Mouse (Mus musculus): ENCODE data around the gene Glis3. TPM values are rescaled to one million over a fixed set of nuclear protein-coding genes. Genes with fewer than 3 reads are reported as not detected.

The Glis3 gene
- total RNA-seq, 2 experiments from 2014 or later: 0.61 to 1.2 TPM

DNA sequence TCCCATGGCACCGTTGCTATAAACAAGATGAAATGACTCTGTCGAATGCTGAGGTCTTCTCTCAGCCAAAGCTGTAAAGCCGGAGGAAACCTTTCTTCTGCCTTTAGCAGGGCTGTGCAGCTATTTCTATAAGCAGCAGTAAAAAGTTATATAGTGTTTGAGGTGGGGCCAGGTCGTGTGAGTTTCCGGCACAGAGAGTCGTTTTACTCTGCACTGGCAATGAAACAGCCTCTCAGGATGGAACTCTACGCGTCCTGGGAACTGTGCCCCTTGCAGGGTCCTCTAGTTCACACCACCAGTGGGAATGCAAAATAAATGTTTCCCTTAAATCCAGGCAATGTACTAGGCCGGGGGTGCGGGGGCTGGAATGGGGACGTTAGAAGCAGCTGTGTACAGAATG, 167.4 kb downstream of the Glis3 start:
- H3K27ac ChIP-seq: no peak overlapping the region
- DNase-seq: no peak
- no peak for TF ChIP-seq CTCF (IDR thresholded peaks at IDR 0.05)
- intact Hi-C loops (cut with DNase I): no loop called here
- no peak overlapping the region for H3K4me3 ChIP-seq

DNA sequence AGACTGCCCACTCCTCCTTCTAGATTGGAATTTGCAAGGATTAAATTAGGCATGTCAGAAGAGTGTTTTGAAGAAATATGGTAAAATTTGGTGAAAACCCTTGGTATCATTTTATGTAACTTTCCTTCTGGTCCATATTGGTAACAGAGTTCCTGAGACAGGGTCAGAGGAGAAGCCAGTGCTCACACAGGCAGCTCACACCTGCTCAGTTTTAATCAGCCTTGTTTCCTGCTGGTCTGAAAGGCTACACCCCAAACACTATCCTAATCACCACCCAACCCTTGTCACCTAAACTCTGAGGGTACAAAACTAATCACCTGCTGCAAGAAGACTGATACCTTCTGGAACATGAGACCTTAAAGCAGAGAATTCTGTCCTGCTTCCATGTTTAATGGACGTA, 168.0 kb downstream of the Glis3 start:
- TF ChIP-seq CTCF (IDR thresholded peaks at IDR 0.05): no peak
- no peak for DNase-seq
- Histone ChIP-seq H3K4me3 (no peak overlapping the region), H3K27ac (no peak overlapping the region)
- intact Hi-C loops (cut with DNase I): no loop called here

DNA sequence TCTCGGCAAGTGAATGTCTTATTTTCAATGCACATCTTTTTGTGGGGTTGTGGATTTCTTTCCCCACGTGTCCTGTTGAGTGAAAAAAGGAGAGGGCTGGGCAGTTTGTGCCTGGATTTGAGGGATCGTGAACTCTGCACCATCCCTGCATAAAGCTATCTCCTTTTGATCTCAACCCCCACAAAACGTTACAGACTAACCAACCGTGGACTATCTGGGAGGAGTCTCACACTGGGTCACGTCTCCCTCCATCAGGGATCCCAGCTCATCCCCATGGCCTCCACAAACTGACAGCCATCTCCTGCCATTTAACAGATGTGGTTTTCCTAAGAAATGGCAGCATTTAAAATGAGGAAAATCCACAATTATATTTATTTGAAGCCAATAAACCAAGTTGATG, 174.5 kb downstream of the Glis3 start:
- intact Hi-C loops (cut with DNase I): no loop called here
- H3K27ac ChIP-seq: no peak overlapping the region
- no peak overlapping the region for H3K4me3 ChIP-seq
- no peak for DNase-seq
- TF ChIP-seq CTCF (IDR thresholded peaks at IDR 0.05): no peak

DNA sequence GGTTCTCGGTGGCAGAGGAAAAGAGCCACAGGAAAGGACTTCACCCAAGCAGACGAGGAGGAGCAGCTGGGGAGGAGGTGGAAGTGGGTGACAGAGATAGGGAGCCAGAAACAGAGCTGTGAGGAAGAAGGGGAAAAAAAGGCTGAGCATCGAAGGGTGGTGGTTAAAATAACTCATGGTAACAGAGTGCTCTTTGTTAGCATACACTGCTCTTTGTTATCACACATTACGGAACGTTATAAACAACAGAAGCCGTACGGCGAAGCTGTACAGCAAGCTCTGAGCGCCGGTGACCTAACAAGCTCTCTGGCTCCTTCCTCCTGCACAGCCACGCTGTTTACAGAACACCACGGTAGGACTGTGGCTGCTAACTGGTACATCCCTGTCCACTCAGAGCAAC, 176.9 kb downstream of the Glis3 start:
- no peak for DNase-seq
- Histone ChIP-seq H3K27ac (no peak overlapping the region), H3K4me3 (no peak overlapping the region)
- intact Hi-C loops (cut with DNase I): no loop called here
- no peak for TF ChIP-seq CTCF (IDR thresholded peaks at IDR 0.05)

DNA sequence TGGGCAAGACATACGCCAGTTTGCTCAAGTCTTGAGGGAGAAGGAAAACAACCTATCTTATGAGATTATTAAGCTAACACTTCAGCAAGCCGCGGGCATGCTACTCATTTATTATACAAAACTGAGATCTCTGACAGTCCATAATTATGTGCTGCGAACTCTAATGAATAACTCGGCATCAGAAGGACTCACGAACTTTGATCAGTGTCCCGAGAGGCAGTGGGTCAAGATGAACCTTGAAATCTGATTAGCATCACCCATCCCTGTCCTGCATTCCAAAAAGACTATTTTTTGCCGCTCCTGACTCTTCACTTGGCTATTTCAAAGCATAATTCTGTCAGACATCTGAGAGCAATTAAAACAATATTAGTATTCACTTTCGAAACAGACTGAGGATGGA, 178.9 kb downstream of the Glis3 start:
- intact Hi-C loops (cut with DNase I): no loop called here
- no peak for DNase-seq
- Histone ChIP-seq H3K27ac (no peak overlapping the region), H3K4me3 (no peak overlapping the region)
- TF ChIP-seq CTCF (IDR thresholded peaks at IDR 0.05): no peak

DNA sequence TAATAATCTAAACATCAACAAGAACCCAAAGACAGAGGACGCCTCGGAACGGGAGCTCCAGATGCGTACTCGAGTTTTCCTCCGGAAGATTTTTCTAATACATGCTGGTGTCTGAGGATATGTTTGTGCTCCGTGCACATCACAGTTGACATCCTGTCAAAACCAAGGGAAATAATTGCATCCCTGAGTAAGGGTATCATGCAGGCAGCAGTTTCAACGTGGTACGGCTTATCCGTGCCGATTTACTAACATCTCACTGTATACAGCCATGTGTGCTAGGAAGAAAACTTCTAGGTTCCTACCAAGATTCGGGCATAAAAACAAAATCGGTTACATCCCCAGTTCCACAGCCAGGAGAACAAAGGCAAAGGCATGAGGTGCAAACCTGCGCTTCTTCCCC, 179.4 kb downstream of the Glis3 start:
- no peak overlapping the region for H3K4me3 ChIP-seq
- no peak overlapping the region for H3K27ac ChIP-seq
- TF ChIP-seq CTCF (IDR thresholded peaks at IDR 0.05): no peak
- DNase-seq: no peak
- intact Hi-C loops (cut with DNase I): no loop called here

DNA sequence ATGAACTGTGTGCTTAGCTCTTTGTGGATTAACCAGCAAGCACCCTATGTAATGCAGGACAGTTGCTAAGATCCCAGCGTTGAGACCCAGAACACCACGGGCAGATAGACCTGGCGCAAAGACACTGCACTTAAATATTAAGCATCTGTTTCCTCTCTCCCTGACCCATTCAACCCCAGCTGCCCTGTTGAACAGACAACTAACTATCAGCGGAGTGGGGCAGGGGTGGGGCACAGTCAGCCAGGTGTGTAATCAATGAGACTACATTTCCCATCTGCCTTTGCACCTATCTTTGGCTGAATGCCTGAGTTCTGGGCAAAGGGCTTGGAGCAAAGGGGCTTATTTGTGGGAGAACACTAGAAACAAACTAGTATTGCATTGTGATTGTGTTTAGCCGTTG, 180.1 kb downstream of the Glis3 start:
- TF ChIP-seq CTCF (IDR thresholded peaks at IDR 0.05): no peak
- intact Hi-C loops (cut with DNase I): no loop called here
- DNase-seq: no peak
- H3K27ac ChIP-seq: no peak overlapping the region
- H3K4me3 ChIP-seq: no peak overlapping the region

DNA sequence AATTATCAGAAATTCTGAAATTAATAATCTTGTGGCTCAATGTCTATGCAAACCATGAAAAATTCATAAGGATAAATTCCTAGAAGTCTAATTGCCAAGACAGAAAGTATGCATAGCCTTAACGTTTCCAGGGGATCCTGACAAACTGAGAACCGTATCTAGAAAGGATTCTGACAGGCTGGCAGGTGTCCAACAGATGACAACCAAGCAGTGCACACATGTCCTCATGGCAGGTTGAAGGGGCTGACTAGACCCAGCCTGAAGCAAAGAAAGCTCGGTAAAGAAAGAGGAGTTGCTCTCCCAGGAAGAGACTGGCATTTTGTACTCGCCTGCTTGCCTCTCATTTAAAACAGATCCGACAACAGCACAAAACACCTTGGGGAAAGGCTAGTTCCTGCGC, 184.0 kb downstream of the Glis3 start:
- no peak for TF ChIP-seq CTCF (IDR thresholded peaks at IDR 0.05)
- Histone ChIP-seq H3K27ac (no peak overlapping the region), H3K4me3 (no peak overlapping the region)
- intact Hi-C loops (cut with DNase I): no loop called here
- no peak for DNase-seq

DNA sequence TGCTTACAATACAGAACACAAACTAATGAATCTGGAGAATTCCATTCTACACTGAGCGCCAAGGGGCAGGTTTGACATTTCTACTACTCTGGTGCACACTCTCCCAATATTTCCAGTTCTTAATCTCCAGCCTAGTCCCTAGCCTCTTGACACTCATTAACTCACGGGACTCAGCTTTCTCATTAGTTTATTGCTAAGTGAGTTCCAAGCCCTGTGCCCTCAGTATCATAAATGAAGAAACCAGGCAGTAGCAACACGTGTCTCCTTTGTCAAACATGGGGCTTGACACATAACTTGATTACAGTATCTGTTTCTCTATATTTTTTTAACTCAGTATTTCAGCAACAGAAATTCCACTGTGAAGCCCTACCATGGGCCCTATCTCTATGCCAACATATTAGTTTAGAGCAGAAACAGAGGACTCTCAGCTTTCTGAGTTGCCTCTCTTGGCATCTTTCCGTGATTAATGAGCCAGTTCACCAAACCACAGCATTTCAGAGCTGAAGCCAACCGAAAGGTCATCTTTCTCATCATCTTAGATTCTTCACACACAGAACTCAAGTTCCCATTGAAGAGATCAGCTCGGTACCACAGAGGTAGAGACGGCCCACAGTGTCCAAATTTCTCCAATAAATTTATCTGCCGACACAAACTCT, 186.1 kb downstream of the Glis3 start:
- intact Hi-C loops (cut with DNase I): no loop called here
- H3K4me3 ChIP-seq: no peak overlapping the region
- no peak overlapping the region for H3K27ac ChIP-seq
- TF ChIP-seq CTCF (IDR thresholded peaks at IDR 0.05): no peak
- DNase-seq: no peak

DNA sequence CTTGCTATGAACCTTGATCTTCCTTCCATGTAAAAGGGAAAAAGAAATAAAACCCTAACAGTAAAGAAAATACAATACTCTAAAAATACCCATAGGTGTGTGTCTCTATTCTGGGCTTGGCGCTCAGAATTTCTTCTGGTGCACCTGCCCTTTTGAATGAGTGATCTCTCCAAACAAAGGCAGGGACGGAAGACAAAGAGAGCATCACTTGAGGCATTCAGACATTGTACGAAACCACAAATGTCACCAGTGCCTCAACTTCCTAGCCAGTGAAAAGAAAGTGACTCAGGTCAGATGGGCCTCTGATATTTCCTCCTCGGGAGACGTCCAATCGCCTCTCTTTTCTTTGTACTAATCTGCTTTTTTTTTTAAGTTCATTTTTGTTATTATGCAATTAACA, 201.8 kb downstream of the Glis3 start:
- no peak for TF ChIP-seq CTCF (IDR thresholded peaks at IDR 0.05)
- intact Hi-C loops (cut with DNase I): loop anchor here (5.0 kb wide), 1 partner anchor 1021 kb away; no protein-coding TSS in a partner anchor

DNA sequence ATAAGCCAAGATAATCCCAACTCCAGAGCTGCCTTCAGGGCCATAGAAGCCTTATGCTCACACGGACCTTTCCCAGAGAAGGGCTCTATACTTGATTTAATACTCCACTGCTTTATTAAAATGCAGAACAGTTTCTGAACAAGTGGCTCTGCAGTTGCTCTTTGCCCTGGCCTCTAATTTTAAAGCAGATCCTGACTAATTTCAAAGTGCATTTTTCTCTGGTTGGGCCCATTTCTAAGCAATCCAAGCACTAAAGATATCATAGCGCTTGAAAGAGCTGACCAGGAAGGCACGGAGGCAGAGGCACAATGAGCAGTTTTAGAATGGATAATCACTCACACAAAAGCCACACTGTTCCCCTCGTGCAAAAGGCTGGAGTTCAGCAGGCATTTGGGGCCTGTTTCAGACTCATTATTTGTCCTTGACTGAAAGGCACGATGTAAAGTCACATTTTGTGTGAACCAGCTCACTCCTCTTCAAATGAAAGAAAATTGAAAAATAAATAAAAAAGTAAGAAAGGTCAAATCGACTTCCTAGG, 202.5 kb downstream of the Glis3 start:
- no peak overlapping the region for H3K4me3 ChIP-seq
- intact Hi-C loops (cut with DNase I): loop anchor here (5.0 kb wide), 1 partner anchor 1020 kb away; no protein-coding TSS in a partner anchor
- no peak for TF ChIP-seq CTCF (IDR thresholded peaks at IDR 0.05)
- DNase-seq: no peak
- H3K27ac ChIP-seq: no peak overlapping the region

More for the DNA sequence above, 201.8 kb downstream of the Glis3 start:
- no peak for DNase-seq
- Histone ChIP-seq H3K27ac (no peak overlapping the region), H3K4me3 (no peak overlapping the region)

DNA sequence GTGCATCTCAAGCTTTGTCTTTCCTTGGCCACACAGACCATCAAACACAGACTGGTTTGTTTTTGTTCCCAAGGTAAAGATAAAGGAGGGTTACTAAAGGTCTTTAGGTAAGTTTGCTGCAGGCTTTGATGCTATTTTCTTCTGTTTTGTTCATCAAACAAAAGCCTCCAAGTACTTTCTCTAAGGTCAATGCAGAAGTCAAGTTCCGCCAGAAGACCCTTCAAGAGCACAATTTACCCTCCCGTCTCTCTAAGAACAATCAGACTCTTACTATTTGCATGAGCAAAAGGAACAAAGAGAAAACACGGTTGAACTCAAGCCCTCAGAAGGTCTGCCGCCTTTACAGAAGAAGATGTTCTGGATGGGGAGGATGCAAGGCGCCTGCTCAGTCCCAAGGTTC, 206.3 kb downstream of the Glis3 start:
- no peak for TF ChIP-seq CTCF (IDR thresholded peaks at IDR 0.05)
- Histone ChIP-seq H3K4me3 (no peak overlapping the region), H3K27ac (no peak overlapping the region)
- DNase-seq: no peak
- intact Hi-C loops (cut with DNase I): no loop called here

DNA sequence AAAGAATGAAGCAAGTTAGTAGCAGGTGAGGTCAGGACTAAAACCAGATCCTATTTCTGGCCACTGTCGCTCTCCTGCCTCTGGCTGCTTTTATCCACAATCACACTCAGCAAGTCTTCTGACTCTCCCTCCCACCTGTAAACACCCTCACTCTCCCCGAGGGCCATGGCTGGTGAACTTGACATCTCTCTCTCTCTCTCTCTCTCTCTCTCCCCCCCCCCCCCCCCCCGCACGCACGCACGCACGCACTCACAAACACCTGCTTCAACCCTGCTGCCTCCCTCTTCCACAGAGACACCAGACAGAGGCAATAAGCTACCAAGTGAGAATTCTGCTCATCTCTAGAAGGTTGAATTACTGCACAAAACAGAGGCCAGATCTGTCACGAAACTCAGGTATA, 208.7 kb downstream of the Glis3 start:
- intact Hi-C loops (cut with DNase I): no loop called here

DNA sequence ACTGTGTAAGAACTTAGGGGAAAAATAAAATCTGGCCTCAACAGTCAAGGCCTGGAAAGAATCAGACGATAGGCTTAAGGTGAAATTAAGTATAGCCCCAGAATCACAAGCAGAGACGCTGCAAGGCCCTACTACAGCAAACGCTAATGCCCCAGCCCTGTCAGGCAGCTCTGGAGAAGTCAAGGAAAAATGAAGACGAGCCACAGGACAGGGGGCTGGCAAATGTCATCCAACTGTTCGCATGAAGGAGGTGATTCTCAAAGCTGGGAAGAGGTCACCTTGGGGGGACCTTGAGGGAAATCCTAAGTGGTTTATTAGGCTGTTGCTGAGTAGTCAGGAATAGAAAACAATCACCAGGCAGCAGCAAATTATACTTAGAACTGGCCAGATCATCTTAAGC, 214.1 kb downstream of the Glis3 start:
- no peak for TF ChIP-seq CTCF (IDR thresholded peaks at IDR 0.05)
- Histone ChIP-seq H3K27ac (no peak overlapping the region), H3K4me3 (no peak overlapping the region)
- intact Hi-C loops (cut with DNase I): no loop called here
- no peak for DNase-seq

More for the DNA sequence above, 208.7 kb downstream of the Glis3 start:
- no peak overlapping the region for H3K4me3 ChIP-seq
- no peak for TF ChIP-seq CTCF (IDR thresholded peaks at IDR 0.05)
- DNase-seq: no peak
- H3K27ac ChIP-seq: no peak overlapping the region
